Mouse (Mus musculus) lung, postnatal 0 days (tissue): ENCODE results near the gene Dag1. TPM values are rescaled to one million over a fixed set of nuclear protein-coding genes. Genes with fewer than 3 reads are reported as not detected.
A peak's percentile ranks its signal among the peaks of the same experiment; 100 is the strongest.

Experiments
- ATAC-seq: fragments of 200-750 bp; cut with Nextera tagmentation; 2 replicates; pipeline ENCODE4 v1.8.0; 2017; ENCODE audit warnings: moderate library complexity
- DNase-seq: peaks from one replicate; pipeline ENCODE4 v3.0.0-alpha.2; 2016; ENCODE audit warnings: low spot score
- H3K27ac ChIP-seq: fragments of 300-500 bp; sonication (generic); 2 replicates; pipeline ENCODE4 v1.5.1; 2014; ENCODE audit warnings: antibody characterized with exemption, mild to moderate bottlenecking, low read length, mixed read lengths
- H3K27me3 ChIP-seq: fragments of 300-500 bp; sonication (generic); replicated peaks from 2 replicates; pipeline ENCODE4 v1.6.1; 2014; ENCODE audit warnings: low read length, mixed read lengths; ENCODE audit not compliant: insufficient read depth
- H3K36me3 ChIP-seq: fragments of 300-500 bp; sonication (generic); 2 replicates; pipeline ENCODE4 v1.6.1; 2014; ENCODE audit warnings: low read length, mixed read lengths; ENCODE audit not compliant: insufficient read depth
- H3K4me1 ChIP-seq: fragments of 300-500 bp; sonication (generic); 2 replicates; pipeline ENCODE4 v1.6.1; 2014; ENCODE audit warnings: antibody characterized with exemption, low read depth, low read length, mixed read lengths; ENCODE audit not compliant: insufficient read depth
- H3K4me2 ChIP-seq: fragments of 300-500 bp; sonication (generic); replicated peaks from 2 replicates; pipeline ENCODE4 v1.6.1; 2014; ENCODE audit warnings: low read depth, mild to moderate bottlenecking, low read length, moderate library complexity, mixed read lengths
- H3K4me3 ChIP-seq: fragments of 300-500 bp; sonication (generic); 2 replicates; pipeline ENCODE4 v1.5.1; 2014; ENCODE audit warnings: low read depth, low read length
- H3K9ac ChIP-seq: fragments of 300-500 bp; sonication (generic); replicated peaks from 2 replicates; pipeline ENCODE4 v1.6.1; 2014; ENCODE audit warnings: low read depth, mild to moderate bottlenecking
- H3K9me3 ChIP-seq: fragments of 300-500 bp; sonication (generic); 2 replicates; pipeline ENCODE4 v1.6.1; 2016; ENCODE audit warnings: low read length, mixed read lengths
- CTCF ChIP-seq: IDR thresholded peaks from 2 replicates; pipeline ENCODE4 v1.5.1; 2016; ENCODE audit warnings: antibody characterized with exemption, mild to moderate bottlenecking
- EP300 ChIP-seq: IDR thresholded peaks from 2 replicates; pipeline ENCODE4 v1.6.1; 2016; ENCODE audit warnings: antibody characterized with exemption, mild to moderate bottlenecking, control low read depth
- WGBS: fragments of 180-500 bp; shearing (Covaris S2); extraction: QIAGEN DNeasy Blood & Tissue Kit; methylation state at CpG from one replicate; pipeline ENCODE4 v1.1.7; 2014; 5-methylcytosine and 5-hydroxymethylcytosine counted together
- polyA plus RNA-seq: library from polyadenylated mRNA; unstranded; fragments of >200 nt; fragmentation: Nextera tagmentation; extraction: Ambion mirVana; gene quantifications from 2 replicates; pipeline ENCODE4 v1.2.1, GENCODE M21; 2015

The Dag1 gene
- polyA plus RNA-seq, 1 experiment from 2014 or later, result 130 TPM

DNA sequence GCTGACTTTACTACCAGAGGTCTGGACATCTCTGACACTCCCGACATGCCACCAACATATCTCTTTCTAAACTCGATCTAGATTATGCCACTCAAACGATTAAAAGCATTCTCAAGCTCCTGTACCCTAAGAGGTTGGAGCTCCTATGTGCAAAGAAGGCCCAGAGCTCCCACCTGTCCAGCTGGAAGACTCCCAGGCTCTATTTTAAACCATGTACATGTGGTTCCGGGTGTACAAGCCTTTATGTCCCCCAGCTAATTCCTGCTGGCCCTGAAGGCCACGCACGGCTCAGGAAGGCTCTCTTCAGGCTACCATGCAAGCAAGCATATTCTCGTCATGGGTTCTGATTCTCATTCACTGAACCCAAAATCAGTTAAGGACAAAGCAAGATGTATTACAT lies 1.9 kb downstream of the Dag1 start:
- peak overlapping the region; percentile 64 for H3K4me2 ChIP-seq
- no peaks in the 10 kb centered on the region for H3K27me3 ChIP-seq
- H3K27ac ChIP-seq, result peak overlapping the region; percentile 93; the same call in 1 of the 2 replicates
- H3K9ac ChIP-seq, result 0 out of 2 replicates have a peak overlapping the region, but pooled peaks have one; percentile 83
- ATAC-seq, result no peak
- peak overlapping the region; percentile 94 for H3K4me3 ChIP-seq
- no peaks in the 10 kb centered on the region for H3K36me3 ChIP-seq
- H3K9me3 ChIP-seq, result no peaks in the 10 kb centered on the region
- WGBS, result 57% methylated on average over 7 of the region's 7 CpGs
- no peak for TF ChIP-seq EP300
- TF ChIP-seq CTCF, result no peak
- DNase-seq, result no peak
- peaks cover 10% of the 10 kb centered on the region; the same call in 1 of the 2 replicates for H3K4me1 ChIP-seq

DNA sequence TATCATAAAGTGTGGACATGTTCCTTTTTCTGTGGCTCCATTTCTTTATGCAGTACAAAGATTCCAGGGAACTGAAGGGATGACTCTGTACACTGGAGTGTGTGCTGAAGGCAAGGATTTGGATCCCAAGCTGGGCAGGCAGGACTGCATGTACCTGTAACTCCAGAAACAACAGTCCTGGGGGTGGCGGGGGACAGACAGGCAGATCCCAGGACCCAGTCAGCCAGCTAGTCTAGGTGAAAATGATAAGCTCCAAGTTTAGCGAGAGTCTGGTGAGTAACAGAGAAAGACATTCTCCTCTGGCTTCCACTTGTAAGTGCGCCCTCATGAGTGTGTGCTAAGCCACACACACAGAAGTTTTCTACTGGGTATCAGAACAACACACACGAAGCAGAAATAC lies 3.2 kb downstream of the Dag1 start:
- H3K9ac ChIP-seq, result no peak overlapping the region
- no peak for DNase-seq
- no peaks in the 10 kb centered on the region for H3K36me3 ChIP-seq
- no peaks in the 10 kb centered on the region for H3K27me3 ChIP-seq
- H3K4me2 ChIP-seq, result peak overlapping the region; percentile 14; the same call in 1 of the 2 replicates
- no peak for ATAC-seq
- no peak overlapping the region for H3K4me3 ChIP-seq
- H3K9me3 ChIP-seq, result no peaks in the 10 kb centered on the region
- H3K27ac ChIP-seq, result peak overlapping the region; percentile 20; the same call in 1 of the 2 replicates
- WGBS, result 54% methylated on average over 4 of the region's 4 CpGs
- no peak for TF ChIP-seq EP300
- TF ChIP-seq CTCF, result no peak
- peaks cover 7% of the 10 kb centered on the region; the same call in 1 of the 2 replicates for H3K4me1 ChIP-seq

DNA sequence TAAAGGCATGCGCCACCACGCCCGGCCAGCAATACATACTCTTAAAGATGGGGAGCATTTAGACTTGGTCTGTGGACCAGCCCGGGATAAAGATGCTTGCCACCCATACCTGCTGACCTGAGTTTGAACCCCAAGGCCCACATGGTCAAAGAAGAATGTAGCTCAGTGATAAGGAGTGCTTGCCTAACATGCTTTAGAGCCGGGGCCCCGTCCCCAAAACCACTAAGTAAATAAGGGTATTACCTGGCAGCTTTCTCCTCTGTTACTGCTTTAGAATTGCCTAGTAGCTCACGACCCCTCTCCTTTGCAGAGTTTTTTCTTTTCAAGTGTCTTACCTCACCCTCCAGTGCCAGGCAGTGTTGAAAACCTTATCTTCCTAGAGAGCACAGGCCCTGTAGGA lies 11.0 kb downstream of the Dag1 start:
- no peak overlapping the region for H3K4me3 ChIP-seq
- no peak overlapping the region for H3K9ac ChIP-seq
- H3K4me2 ChIP-seq, result no peak overlapping the region
- TF ChIP-seq CTCF (no peak), EP300 (no peak)
- H3K27ac ChIP-seq, result no peak overlapping the region
- peaks cover 3% of the 10 kb centered on the region; the same call in 1 of the 2 replicates for H3K36me3 ChIP-seq
- 68% methylated on average over 7 of the region's 7 CpGs for WGBS
- H3K9me3 ChIP-seq, result no peaks in the 10 kb centered on the region
- no peaks in the 10 kb centered on the region for H3K27me3 ChIP-seq
- ATAC-seq, result peak; percentile 23; the same call in 1 of the 2 replicates
- no peak for DNase-seq
- no peaks in the 10 kb centered on the region for H3K4me1 ChIP-seq

DNA sequence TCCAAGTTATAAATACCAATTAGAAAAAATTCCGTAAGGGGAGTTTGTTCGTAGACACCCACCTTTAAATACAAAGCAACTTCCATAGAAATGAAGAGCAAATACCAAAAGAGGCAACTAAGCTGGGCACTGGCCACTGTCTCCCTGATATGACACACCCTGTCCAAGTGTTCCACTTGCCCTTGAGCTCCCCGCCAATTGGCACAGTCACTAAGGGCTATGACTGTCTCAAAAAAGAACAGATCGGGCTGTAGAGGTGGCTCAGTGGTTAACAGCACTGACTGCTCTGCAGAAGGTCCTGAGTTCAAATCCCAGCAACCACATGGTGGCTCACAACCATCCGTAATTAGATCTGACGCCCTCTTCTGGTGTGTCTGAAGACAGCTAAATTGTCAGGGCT lies 11.9 kb downstream of the Dag1 start:
- Histone ChIP-seq H3K27me3 (no peaks in the 10 kb centered on the region), H3K9me3 (no peaks in the 10 kb centered on the region), H3K9ac (no peak overlapping the region), H3K4me2 (no peak overlapping the region), H3K4me3 (no peak overlapping the region), H3K27ac (no peak overlapping the region), H3K4me1 (no peaks in the 10 kb centered on the region), H3K36me3 (peaks cover 3% of the 10 kb centered on the region; the same call in 1 of the 2 replicates)
- TF ChIP-seq CTCF (no peak), EP300 (no peak)
- DNase-seq, result no peak
- WGBS, result 81% methylated on average over 6 of the region's 6 CpGs
- ATAC-seq, result no peak

DNA sequence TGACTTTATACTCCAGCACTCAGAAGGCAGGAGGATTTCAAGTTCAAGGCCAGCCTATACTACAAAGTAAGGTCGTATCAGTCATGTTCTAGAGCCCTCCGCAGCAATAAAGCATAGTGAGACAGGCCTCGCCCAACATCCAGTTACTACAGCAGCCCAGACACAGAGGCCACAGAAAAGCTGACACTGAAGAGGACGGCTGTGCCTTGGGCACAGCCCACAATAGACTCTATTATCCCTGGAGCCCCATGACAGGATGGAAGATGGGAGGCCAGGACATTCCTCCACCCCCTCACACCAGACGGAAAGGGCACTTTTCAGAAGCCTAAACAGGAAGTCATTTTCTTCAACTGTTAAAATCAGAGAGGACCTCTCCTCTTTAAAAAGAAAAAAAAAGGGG lies 14.8 kb downstream of the Dag1 start:
- TF ChIP-seq CTCF, result no peak
- TF ChIP-seq EP300, result no peak
- Histone ChIP-seq H3K9me3 (no peaks in the 10 kb centered on the region), H3K4me3 (no peak overlapping the region), H3K9ac (no peak overlapping the region), H3K4me1 (no peaks in the 10 kb centered on the region), H3K27me3 (no peaks in the 10 kb centered on the region), H3K4me2 (no peak overlapping the region), H3K36me3 (peaks cover 3% of the 10 kb centered on the region; the same call in 1 of the 2 replicates), H3K27ac (no peak overlapping the region)
- DNase-seq (no peak), ATAC-seq (peak; percentile 57)
- WGBS, result 48% methylated on average over 5 of the region's 5 CpGs

DNA sequence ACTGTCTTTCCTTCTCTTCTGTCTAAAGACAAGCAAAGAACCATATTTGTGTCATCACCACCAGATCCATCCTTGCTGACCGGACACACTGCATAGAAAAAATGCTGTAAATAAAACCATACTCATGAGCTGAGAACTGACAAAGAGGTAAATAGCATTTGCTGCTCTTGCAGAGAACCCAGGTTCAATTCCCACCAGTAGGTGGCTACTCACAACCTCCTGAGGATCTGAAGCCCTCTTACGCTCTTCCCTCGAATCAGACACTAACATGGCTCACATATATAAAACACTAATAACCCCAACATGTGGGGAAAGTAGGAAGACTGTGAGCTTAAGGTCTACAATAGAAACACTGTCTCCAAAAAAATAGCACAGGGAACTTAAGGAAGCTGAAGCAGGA lies 18.8 kb downstream of the Dag1 start:
- TF ChIP-seq EP300, result no peak
- TF ChIP-seq CTCF, result peak; percentile 64
- Histone ChIP-seq H3K27ac (no peak overlapping the region), H3K4me2 (no peak overlapping the region), H3K4me1 (no peaks in the 10 kb centered on the region), H3K27me3 (no peaks in the 10 kb centered on the region), H3K4me3 (no peak overlapping the region), H3K36me3 (0 out of 2 replicates have a peak, but pooled peaks cover 3% of the 10 kb centered on the region), H3K9me3 (no peaks in the 10 kb centered on the region), H3K9ac (no peak overlapping the region)
- ATAC-seq (no peak), DNase-seq (peak; percentile 51)
- WGBS, result 59% methylated on average over 3 of the region's 3 CpGs

DNA sequence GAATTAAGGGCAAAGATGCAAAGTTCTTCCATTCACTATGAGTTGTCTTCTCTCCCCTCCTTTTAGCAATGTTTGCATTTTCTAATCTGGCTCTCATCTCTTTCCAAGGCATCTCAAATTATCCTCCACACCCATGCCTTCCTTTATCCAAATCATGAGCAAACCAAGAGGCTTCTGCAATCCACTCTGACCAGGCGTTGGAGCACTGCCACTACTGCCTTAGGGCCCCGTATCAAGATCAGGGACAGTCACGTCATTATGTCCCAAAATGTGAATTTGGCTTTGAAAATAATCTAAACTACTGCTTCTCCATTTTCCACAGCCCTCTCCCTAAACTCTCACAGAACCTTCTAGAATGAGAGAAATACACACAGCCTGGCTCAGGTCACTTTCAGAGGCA lies 19.2 kb downstream of the Dag1 start:
- Histone ChIP-seq H3K27me3 (no peaks in the 10 kb centered on the region), H3K27ac (no peak overlapping the region), H3K9ac (no peak overlapping the region), H3K9me3 (no peaks in the 10 kb centered on the region), H3K36me3 (0 out of 2 replicates have a peak, but pooled peaks cover 2% of the 10 kb centered on the region), H3K4me1 (no peaks in the 10 kb centered on the region), H3K4me2 (no peak overlapping the region), H3K4me3 (no peak overlapping the region)
- DNase-seq (no peak), ATAC-seq (no peak)
- 70% methylated on average over 3 of the region's 3 CpGs for WGBS
- TF ChIP-seq EP300, result no peak
- no peak for TF ChIP-seq CTCF
